Mouse (Mus musculus): ENCODE results near the gene Tectb. TPM values are rescaled to one million over a fixed set of nuclear protein-coding genes. Genes with fewer than 3 reads are reported as not detected.
"Not testable (repeated sequence)": the region's sequence is repeated elsewhere in the genome, so short reads cannot be mapped to it uniquely, and the experiment has no call there.

Gene Tectb
- under 1 TPM; 0.21 to 0.23 TPM for total RNA-seq (2021)
- long read RNA-seq, experiment 1, result 0 reads
- long read RNA-seq, experiment 2, result 0 reads

DNA sequence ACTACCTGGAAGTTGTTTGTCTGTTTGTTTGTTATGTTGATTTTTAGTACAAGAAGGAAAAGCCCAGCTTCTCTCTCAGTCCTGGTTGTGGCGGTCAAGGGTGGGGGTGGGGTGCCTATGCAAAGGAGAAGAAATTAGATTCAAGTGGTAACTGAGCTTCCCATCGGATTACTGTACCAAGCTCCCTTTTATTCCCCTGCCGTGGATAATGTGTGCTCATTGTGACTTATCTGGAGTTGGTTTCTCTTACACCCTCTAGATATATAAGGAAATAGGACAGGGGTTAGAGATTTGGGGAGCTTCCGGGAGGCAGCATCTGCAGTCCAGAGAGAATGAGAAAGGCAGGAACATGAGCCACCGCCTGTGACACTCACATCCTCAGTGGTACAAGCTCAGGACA is at the start of gene Tectb:
Tectb (plus strand) TSS at position 301 of the 400 bp plus-strand sequence.
- no peak for DNase-seq (ENCODE audit: low spot score in 2 of 2)

DNA sequence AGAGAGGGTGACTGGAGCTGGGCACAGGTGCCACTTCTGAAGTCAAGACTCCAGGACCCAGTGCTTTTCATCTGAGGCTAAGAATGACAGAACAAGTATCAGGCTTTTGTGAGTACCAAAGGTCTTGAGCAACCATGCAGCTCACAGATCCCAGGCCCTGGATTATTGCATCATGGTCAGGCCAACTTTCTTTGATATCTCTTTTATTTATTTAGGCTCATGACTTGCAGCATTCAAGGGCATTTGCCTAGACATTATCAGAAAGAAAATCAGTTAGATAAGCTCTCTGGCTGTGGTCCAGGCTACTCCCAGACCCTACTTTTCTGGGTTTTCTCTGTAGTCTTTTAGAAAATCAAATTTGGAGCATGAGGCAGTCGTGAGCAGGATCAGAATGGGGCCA is 48.8 kb upstream of the Tectb start:
- no peak for DNase-seq (ENCODE audit: low spot score in 2 of 2)

DNA sequence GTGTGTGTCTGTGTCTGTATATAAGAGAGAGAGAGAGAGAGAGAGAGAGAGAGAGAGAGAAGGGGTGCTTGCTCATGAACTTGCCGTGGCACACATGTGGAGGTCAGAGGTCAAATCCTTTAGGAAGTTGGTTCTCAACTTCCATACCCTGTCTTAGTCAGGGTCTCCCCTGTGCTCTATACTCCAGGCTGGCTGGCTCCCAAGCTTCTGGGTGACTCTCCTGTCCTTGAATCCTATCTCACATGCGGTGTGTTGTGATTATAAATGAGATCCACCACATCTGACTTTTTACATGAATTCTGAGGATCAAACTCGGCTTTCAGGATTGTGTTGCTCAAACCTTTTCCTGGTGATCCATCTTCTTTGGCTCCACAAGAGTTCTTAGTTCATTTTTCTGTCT is 48.1 kb upstream of the Tectb start:
- DNase-seq (ENCODE audit: low spot score in 2 of 2), result no peak

DNA sequence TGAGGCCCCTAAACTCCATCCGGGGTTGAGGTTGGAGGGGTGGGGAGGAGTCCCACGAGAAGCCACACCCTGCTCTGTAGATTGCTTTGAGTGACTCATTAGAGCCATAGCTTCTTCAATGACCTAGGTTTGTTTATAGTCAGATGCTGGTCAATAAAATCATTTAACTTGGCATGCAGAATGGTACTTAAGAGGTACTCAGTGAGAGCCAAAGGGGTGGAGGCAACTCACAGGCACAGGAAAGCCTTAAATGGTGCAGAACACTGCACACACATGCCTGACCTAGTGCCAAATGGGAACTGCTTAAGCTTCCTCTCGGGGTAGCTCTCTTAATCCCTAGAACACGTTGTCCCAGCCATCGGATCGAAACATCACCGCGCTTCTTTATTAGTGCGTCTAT is 46.0 kb upstream of the Tectb start:
- no peak for DNase-seq (ENCODE audit: low spot score in 2 of 2)

DNA sequence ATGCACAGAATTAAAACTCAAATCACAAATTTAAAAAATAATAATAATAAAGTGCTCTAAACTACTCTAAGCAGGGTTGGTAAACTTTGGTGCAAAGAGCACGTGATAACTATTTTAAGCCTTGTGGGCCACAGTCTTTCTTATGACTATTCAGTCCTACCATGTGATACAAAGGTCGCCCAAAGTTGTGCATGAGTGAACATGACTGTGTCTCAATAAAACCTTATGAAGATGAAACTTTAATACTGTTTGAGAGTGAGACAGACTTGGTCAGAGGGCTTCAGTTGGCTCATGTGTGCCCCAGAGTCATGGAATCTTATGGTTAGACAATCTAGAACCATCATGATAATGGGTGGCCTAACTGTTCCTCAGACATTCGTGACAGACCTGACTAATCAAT is 44.6 kb upstream of the Tectb start:
- no peak for DNase-seq (ENCODE audit: low spot score in 2 of 2)

DNA sequence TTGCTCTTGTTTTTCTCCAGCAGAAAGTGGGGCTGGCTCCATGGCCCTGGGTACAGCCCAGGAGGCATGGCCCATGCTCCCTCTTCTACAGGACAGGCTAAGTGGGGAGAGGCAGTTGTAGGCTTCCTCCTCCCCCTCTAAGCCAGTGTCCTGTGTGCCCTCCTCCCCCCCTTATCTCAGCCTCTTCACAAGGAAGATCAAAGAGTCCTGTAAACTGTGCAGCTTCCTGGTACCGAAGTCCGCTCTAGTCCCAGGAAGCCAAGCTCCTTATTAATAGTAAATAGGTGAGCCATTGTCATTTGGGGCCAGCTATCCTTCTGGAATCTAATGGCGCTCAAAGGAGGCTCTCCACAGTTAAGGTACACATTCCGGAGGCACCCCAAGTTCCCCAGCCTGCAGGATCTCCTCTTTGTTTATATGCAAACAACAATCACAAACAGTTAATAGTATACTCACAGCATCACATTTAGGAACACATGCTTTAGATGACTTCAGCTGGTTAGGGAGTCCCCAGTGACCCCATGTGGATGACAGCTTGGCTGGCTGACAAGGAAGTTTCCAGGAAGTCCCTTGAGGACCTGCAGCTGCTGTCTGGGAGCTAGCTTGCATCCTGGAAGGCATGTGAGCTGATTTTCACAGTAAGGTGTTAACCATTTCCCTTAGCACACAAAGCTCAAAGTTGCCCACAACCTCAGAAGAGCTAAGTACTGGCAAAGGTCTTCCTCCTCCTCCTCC is 43.7 kb upstream of the Tectb start:
- no peak for DNase-seq (ENCODE audit: low spot score in 2 of 2)

DNA sequence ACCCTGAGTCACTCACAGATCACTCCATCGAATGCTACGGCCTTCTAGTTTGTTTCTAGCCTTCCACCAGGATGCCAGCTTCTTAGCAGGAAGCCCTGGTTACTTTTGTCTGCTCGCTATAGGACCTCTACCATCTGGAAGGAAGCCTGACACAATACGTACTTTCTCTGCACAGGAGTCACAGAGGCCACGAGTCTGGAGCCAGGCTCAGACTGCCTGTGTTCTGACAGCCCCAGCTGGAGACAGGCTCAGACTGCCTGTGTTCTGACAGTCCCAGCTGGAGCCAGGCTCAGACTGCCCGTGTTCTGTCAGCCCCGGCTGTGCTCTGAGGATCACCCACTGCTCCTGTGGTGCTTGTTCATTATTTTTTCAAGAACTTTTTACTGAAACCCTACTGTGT is 42.6 kb upstream of the Tectb start:
- DNase-seq (ENCODE audit: low spot score in 2 of 2), result no peak

DNA sequence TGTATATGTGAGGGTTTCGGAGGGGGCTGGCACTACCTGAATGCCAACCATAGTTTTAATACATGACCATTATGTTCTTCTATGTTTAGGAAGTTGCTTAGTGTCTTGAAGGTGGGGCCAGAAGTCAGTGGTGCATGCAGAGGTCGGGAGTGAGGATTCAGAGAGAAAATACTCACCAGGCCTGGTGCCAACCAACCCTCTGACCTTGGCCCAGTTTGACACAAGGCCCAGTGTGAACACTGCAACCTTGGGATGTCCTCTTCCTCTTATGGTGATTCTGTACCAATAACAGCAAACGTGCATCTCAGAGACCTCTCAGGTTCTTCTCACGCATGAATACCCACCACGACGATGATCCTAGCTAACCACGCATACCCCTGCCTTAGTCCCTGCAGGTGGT is 42.0 kb upstream of the Tectb start:
- DNase-seq (ENCODE audit: low spot score in 2 of 2), result no peak

DNA sequence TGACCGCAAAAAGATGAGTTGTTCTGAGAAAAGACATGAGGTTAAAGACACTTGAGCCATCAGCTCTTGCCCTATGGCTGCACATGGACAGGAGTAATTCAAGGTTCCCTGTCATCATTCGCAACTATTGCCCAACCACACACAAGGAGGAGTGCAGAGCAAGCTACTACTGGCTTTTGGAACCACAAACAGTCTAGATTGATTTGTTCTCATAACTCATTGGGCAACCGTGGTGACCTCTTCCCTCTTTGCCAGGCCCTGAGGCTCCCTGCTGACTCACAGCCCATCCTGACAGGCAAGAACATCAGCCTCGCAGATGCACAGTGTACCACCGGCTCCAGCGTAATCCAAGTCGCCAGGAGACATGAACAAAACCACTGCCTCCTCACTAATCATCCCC is 41.2 kb upstream of the Tectb start:
- DNase-seq (ENCODE audit: low spot score in 2 of 2), result no peak

DNA sequence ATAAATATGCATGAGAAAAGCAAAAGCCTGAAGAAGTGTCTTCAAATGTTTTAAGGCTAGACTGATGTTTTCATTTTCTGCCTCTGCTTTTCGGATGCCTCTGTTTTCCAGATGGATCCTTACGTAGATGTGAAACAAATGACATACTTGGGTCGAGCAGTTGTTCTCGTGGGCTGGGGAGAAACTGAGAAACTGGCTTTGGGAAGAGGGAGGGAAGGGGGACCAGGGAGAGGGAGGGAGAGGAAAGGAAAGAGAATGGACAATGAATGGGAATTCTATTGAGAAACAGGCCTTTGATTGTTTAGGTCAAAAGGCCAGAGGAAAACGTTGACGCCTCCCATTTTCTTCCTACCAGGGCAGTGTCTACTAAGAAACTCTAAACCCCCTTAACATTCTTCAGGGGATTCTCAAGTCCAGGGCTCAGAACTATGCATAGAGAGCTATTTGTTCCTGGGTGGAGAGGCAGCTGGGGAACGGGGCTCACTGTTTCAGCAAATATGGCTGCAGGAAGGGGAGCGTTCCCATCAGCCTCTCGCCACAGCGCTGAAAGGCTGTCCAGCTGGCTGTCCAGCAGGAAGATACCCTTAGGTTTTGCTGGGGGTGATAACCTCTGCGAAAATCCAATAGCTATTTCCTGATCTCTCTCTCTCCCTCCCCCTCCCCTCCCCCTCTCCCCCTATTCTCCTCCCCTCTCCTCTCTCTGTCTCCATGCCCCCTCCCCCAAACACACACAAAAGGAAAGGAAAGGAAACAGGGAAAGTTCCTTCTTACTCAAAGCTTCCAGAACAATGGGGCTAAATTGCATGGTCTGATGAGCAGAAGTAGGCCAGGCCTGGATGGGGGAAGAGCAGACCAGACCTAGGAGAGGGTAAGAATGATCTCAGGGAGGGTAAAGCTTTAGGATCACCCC is 36.9 kb upstream of the Tectb start:
- DNase-seq (ENCODE audit: low spot score in 2 of 2), result no peak

DNA sequence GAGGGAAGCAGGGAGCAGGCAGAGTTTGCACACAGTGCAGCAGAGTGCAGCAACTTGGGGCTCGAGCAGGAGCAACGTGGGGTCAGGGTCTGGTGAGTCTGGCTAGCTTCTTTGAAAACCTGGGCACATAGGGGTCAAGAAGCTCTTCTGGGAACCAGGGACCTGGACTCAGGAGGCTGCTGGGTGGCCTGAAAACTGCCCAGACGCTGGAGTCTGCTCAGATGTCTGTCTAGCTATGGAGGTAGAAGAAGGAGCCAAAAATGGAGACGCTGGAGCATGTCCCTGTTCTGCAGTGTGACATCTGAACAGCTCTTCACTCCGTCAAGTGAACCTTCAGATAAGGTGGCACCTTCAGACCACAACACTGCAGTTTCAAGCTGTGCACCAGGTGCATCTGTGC is 35.8 kb upstream of the Tectb start:
- DNase-seq (ENCODE audit: low spot score in 2 of 2), result no peak

DNA sequence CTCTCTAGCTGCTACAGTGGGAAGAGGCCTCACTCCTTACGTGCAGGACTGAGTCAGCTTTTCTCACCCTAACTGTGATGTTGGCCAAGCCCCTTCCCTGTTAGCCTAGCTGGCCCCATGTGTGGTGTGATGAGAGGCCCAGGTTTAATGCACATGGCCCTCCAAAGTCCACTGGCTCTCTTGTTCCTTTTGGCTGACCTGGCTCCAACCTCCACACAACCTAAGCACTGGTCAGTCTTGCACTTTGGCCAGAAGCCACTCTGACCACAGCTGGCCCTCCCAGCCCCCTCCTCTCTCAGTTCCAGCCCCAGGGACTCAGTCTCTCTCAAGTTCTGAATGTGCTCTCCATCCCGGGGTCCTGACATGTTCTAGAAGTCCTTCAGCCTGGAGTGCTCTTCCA is 35.4 kb upstream of the Tectb start:
- DNase-seq (ENCODE audit: low spot score in 2 of 2), result no peak

DNA sequence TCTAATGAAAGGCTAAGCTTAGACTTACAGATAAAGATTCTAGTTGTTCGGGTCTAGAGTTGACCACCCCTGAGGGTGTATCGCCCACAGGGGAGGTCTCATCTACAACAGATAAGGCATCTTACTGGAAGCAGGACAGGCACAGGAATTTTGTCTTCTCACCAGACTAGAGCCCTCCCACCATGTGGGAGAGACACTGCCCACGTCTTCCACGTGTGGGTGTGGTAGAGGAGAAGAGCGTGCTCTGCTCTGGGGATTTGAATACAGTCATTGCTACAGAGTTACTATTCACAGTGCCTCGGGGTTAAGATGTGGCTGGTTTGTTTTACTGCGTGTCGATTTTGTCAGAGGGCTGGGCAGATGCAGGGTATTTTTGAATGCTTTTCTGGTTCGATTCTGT is 33.0 kb upstream of the Tectb start:
- DNase-seq (ENCODE audit: low spot score in 2 of 2), result no peak

DNA sequence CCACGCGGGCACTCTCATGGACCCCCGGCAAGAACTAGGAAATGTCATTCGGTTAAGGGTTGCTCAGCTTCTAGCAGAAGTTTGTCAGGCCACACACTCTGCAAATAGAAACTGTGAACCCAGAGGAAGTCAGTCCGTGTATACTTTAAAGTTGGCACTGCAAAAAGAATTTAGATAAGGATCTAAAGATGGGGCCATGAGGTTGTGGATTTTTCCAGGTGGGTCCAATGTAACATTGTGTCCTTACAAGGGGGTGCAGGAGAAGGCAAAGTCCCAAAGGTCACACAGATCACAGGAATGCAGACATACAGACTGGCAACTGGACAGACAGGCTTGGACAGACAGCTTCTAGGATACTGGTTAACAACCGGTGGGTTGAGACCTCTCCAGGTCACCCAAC is 32.4 kb upstream of the Tectb start:
- no peak for DNase-seq (ENCODE audit: low spot score in 2 of 2)

DNA sequence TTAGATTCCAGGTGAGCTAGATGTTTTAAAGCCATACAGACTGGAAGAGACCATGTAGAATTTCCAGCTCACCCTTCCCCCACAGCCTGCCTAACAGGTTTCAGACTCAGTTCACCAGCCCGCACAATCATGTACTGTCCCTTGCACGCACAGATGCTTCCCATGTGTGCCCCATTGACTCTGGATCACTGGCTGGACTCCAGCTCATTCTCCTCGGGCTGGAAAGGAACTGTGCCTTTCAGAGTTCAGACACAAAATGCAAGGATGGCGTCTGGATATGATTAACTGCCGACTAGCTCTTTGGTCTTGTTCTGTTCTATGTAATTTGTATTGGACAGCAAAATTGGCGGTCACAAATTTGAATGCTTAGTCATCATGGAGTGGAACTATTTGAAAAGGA is 30.9 kb upstream of the Tectb start:
- DNase-seq (ENCODE audit: low spot score in 2 of 2), result no peak

DNA sequence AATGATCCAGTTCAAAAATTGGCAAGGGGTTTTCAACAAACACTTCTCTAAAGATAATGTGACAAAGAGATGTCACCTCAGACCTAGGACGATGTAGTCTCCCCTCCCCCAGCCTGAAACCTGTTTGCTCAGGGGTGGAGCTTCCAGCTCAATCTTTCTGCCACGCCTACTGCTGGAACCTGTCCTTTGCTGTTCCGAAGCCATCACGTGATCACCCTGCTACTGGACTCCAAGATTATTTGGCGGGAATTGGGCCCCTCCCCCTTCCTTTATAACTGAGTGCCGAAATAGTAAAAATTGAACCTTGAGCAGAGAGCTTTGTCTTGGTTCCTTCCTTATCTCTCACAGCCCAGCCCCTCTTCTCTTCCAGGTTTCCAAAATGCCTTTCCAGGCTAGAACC is 28.3 kb upstream of the Tectb start:
- not testable (repeated sequence) for DNase-seq (ENCODE audit: low spot score in 2 of 2)

DNA sequence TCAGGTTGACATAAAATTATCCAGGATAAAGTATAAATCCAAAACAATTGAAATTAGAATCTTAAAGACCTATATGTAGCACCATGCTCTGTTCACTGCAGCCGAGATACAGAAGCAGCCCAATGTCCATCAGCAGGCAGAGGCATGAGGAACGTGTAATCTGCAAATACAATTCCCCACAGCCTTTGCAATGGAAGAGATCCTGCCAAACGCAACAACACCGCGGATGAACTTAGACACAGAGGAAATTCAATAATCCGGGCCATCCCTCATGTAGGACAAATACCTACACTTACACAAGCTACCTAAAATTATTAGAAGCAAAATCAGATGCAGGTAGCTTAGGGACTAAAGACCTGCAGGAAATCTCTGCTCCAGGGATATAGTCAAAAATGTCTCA is 27.6 kb upstream of the Tectb start:
- DNase-seq (ENCODE audit: low spot score in 2 of 2), result no peak

DNA sequence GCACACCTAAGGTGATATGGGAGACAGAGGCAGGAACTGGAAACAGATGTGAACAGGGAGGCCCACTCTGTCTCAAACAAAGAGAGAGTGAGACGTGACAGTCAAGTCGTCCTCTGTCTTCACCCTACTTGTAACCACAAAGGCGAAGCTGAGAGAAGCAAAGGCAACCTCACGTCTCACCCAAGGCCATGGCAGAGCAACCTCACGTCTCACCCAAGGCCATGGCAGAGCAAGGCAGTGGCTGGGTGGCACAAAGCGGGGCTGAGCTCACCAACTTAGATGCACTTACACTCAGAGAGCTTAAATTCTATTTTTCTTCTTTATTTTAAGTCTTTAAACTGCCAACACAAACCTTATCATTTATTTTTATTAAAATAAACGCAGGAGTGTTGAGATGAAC is 23.5 kb upstream of the Tectb start:
- DNase-seq (ENCODE audit: low spot score in 2 of 2), result no peak

DNA sequence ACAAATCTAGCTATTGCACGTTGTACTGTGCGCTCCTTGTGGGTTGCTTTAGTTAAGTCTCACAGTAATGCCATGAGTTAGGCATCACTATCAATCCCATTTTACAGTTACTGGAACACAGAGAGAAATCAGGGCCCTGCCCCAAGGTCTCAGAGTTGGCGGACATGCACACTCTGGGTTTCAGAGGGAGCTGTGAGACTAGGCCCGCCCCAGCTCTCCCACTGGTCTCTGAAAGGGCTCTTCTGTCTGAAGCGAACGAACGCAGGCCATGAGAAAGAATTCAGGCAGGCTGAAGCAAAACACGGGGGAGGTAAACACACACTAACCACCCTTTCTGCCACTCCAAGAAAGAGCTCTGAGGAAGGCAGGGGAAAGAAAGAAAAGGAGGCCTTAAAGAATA is 21.9 kb upstream of the Tectb start:
- DNase-seq (ENCODE audit: low spot score in 2 of 2), result no peak

DNA sequence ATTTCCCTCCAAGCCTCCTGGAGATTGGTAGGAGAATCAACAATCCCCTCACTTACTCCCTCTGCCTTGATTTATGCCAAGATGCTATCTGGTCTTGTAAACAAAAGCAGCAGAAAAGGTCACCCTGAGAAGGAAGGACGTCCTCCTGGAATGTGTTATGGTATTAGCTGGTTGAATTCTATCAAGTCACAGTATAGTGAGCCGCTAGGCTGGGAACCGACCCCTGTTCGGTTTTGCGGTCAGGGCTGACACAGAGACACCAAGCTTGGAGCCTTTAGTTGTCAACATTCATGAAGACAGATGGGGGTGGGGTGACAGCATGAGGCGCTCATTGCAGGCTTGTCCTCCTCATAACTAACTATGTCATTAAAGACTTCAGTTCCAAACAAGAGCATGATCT is 20.7 kb upstream of the Tectb start:
- no peak for DNase-seq (ENCODE audit: low spot score in 2 of 2)

DNA sequence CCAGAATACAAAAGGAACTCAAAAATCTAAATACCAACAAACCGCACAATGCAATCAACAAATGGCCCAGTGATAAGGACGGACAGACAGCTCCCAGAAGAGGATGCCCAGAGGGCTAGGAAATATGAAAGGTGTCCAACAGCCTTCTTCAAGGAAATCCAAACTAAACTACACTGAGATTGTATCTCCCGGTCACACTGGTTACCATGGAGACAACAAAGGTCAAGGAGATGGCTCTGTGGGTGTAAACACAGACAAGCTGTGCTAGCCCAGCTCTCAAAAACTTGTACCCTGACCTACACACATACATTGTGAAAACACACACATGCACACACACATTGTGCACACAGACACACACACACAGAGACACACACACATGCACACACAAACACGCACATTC is 18.3 kb upstream of the Tectb start:
- no peak for DNase-seq (ENCODE audit: low spot score in 2 of 2)

DNA sequence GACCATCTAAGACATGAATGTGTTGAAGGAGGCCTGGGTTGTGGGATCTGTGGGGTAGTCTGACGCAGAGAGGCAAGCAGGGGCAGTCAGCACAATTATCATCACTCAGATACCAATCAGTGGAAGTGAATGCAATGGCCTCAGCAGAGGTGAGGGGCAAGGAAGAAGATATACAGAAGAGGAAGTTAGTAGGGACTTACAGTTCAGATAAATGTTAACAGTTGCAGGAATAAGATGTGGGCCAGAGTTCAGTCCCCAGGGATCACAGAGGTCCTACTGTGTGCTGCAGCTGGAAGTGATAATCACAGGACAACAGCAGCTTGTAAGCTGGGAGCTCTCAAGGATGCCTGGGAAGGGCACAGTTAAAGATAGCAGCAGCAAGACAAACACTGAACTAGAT is 16.4 kb upstream of the Tectb start:
- no peak for DNase-seq (ENCODE audit: low spot score in 2 of 2)
